Mouse (Mus musculus) G1E-ER4 (cell line): ENCODE data around the gene Nfic. TPM values are rescaled to one million over a fixed set of nuclear protein-coding genes. Genes with fewer than 3 reads are reported as not detected.

Experiments
- GATA1 ChIP-seq: IDR thresholded peaks from one replicate; pipeline ENCODE4 v1.8.0; 2012; ENCODE audit warnings: low read length, inconsistent platforms
- polyA plus RNA-seq: library from polyadenylated mRNA; stranded (reverse); fragments of >175 nt; gene quantifications from 2 replicates; pipeline ENCODE4 v1.2.3, GENCODE M21; 2012

Gene Nfic
- polyA plus RNA-seq, 1 experiment, result 37.9 TPM

GRCm38 (mm10) chr10:81452947-81453288, 2.5 kb downstream of the Nfic start:
- TF ChIP-seq GATA1, result no peak

- no peak for TF ChIP-seq GATA1
Measured at GRCm38 (mm10) chr10:81452237-81452946, 3.0 kb downstream of the Nfic start.

GRCm38 (mm10) chr10:81451365-81451745, 4.1 kb downstream of the Nfic start:
- no peak for TF ChIP-seq GATA1

GRCm38 (mm10) chr10:81450641-81451364, 4.6 kb downstream of the Nfic start:
- TF ChIP-seq GATA1, result no peak

GRCm38 (mm10) chr10:81450140-81450539, 5.3 kb downstream of the Nfic start:
- TF ChIP-seq GATA1, result no peak

GRCm38 (mm10) chr10:81441019-81441418, 14.4 kb downstream of the Nfic start:
- TF ChIP-seq GATA1, result no peak

- TF ChIP-seq GATA1, result no peak
Measured at GRCm38 (mm10) chr10:81435436-81435835, 20.0 kb downstream of the Nfic start.

- no peak for TF ChIP-seq GATA1
Measured at GRCm38 (mm10) chr10:81434361-81435263, 20.8 kb downstream of the Nfic start.

- TF ChIP-seq GATA1, result no peak
Measured at GRCm38 (mm10) chr10:81433541-81434289, 21.7 kb downstream of the Nfic start.

GRCm38 (mm10) chr10:81432868-81433262, 22.6 kb downstream of the Nfic start:
- no peak for TF ChIP-seq GATA1

GRCm38 (mm10) chr10:81432169-81432867, 23.1 kb downstream of the Nfic start:
- no peak for TF ChIP-seq GATA1

GRCm38 (mm10) chr10:81431526-81432168, 23.8 kb downstream of the Nfic start:
- no peak for TF ChIP-seq GATA1

- TF ChIP-seq GATA1, result no peak
Measured at GRCm38 (mm10) chr10:81430831-81431525, 24.5 kb downstream of the Nfic start.
